Mouse (Mus musculus): ENCODE measurements around the gene Ptprm. TPM values are rescaled to one million over a fixed set of nuclear protein-coding genes. Genes with fewer than 3 reads are reported as not detected.
"Not testable (repeated sequence)": the region's sequence is repeated elsewhere in the genome, so short reads cannot be mapped to it uniquely, and the experiment has no call there.

Gene Ptprm
- polyA plus RNA-seq, 1 experiment from 2014 or later, result 45.7 TPM

GRCm38 (mm10) chr17:66861557-66861956 lies 492.7 kb downstream of the Ptprm start:
- H3K27me3 ChIP-seq (ENCODE audit: control insufficient read depth, insufficient read depth, low read depth, low read length), result no peaks in the 10 kb centered on the region
- no peak overlapping the region for H3K4me3 ChIP-seq (ENCODE audit: low read length)
- no peaks in the 10 kb centered on the region for H3K9me3 ChIP-seq (ENCODE audit: control insufficient read depth, low read length)
- no peak overlapping the region for H3K9ac ChIP-seq (ENCODE audit: low read length)
- H3K4me2 ChIP-seq (ENCODE audit: low read depth, low read length), result no peak overlapping the region
- 44% methylated on average over 2 of the region's 2 CpGs for WGBS
- no peak for ATAC-seq (ENCODE audit: low read depth)
- no peak overlapping the region for H3K27ac ChIP-seq (ENCODE audit: low read length)
- no peaks in the 10 kb centered on the region for H3K36me3 ChIP-seq (ENCODE audit: control insufficient read depth, insufficient read depth, low read length)
- H3K4me1 ChIP-seq (replicated peaks; ENCODE audit: control insufficient read depth, insufficient read depth, low read length), result no peaks in the 10 kb centered on the region

- Histone ChIP-seq H3K9me3 (ENCODE audit: control insufficient read depth, low read length) (no peaks in the 10 kb centered on the region), H3K27ac (ENCODE audit: low read length) (no peak overlapping the region), H3K27me3 (ENCODE audit: control insufficient read depth, insufficient read depth, low read depth, low read length) (no peaks in the 10 kb centered on the region), H3K4me1 (replicated peaks; ENCODE audit: control insufficient read depth, insufficient read depth, low read length) (no peaks in the 10 kb centered on the region), H3K9ac (ENCODE audit: low read length) (no peak overlapping the region), H3K4me2 (ENCODE audit: low read depth, low read length) (no peak overlapping the region), H3K36me3 (ENCODE audit: control insufficient read depth, insufficient read depth, low read length) (no peaks in the 10 kb centered on the region), H3K4me3 (ENCODE audit: low read length) (no peak overlapping the region)
- no peak for ATAC-seq (ENCODE audit: low read depth)
These were observed 495.5 kb downstream of the Ptprm start for GRCm38 (mm10) chr17:66858757-66859156.

- Histone ChIP-seq H3K27me3 (ENCODE audit: control insufficient read depth, insufficient read depth, low read depth, low read length) (no peaks in the 10 kb centered on the region), H3K9me3 (ENCODE audit: control insufficient read depth, low read length) (no peaks in the 10 kb centered on the region)
These were observed 501.8 kb downstream of the Ptprm start for GRCm38 (mm10) chr17:66852496-66852895.

GRCm38 (mm10) chr17:66847011-66847410 lies 507.2 kb downstream of the Ptprm start:
- H3K4me1 ChIP-seq (replicated peaks; ENCODE audit: control insufficient read depth, insufficient read depth, low read length); H3K9me3 ChIP-seq (ENCODE audit: control insufficient read depth, low read length); H3K4me2 ChIP-seq (ENCODE audit: low read depth, low read length); H3K27me3 ChIP-seq (ENCODE audit: control insufficient read depth, insufficient read depth, low read depth, low read length); H3K9ac ChIP-seq (ENCODE audit: low read length); ATAC-seq (ENCODE audit: low read depth); H3K27ac ChIP-seq (ENCODE audit: low read length); H3K4me3 ChIP-seq (ENCODE audit: low read length); H3K36me3 ChIP-seq (ENCODE audit: control insufficient read depth, insufficient read depth, low read length): not testable (repeated sequence)
- WGBS, result 85% methylated on average over 4 of the region's 4 CpGs

More at GRCm38 (mm10) chr17:66852496-66852895, 501.8 kb downstream of the Ptprm start:
- H3K4me1 ChIP-seq (replicated peaks; ENCODE audit: control insufficient read depth, insufficient read depth, low read length), result no peaks in the 10 kb centered on the region
- no peak overlapping the region for H3K4me2 ChIP-seq (ENCODE audit: low read depth, low read length)
- ATAC-seq (ENCODE audit: low read depth), result no peak
- WGBS, result 90% methylated on average over 6 of the region's 6 CpGs
- H3K4me3 ChIP-seq (ENCODE audit: low read length), result no peak overlapping the region
- H3K36me3 ChIP-seq (ENCODE audit: control insufficient read depth, insufficient read depth, low read length), result no peaks in the 10 kb centered on the region
- H3K27ac ChIP-seq (ENCODE audit: low read length), result no peak overlapping the region
- no peak overlapping the region for H3K9ac ChIP-seq (ENCODE audit: low read length)

- Histone ChIP-seq H3K4me3 (ENCODE audit: low read length) (no peak overlapping the region), H3K9ac (ENCODE audit: low read length) (no peak overlapping the region), H3K9me3 (ENCODE audit: control insufficient read depth, low read length) (no peaks in the 10 kb centered on the region), H3K27me3 (ENCODE audit: control insufficient read depth, insufficient read depth, low read depth, low read length) (no peaks in the 10 kb centered on the region), H3K4me1 (replicated peaks; ENCODE audit: control insufficient read depth, insufficient read depth, low read length) (no peaks in the 10 kb centered on the region), H3K36me3 (ENCODE audit: control insufficient read depth, insufficient read depth, low read length) (no peaks in the 10 kb centered on the region), H3K27ac (ENCODE audit: low read length) (no peak overlapping the region), H3K4me2 (ENCODE audit: low read depth, low read length) (no peak overlapping the region)
- no peak for ATAC-seq (ENCODE audit: low read depth)
- 74% methylated on average over 2 of the region's 2 CpGs for WGBS
These were observed 531.9 kb downstream of the Ptprm start for GRCm38 (mm10) chr17:66822347-66822746.

GRCm38 (mm10) chr17:66817380-66817779 lies 536.9 kb downstream of the Ptprm start:
- no peak overlapping the region for H3K4me3 ChIP-seq (ENCODE audit: low read length)
- no peak overlapping the region for H3K9ac ChIP-seq (ENCODE audit: low read length)
- 0 out of 2 replicates have a peak, but pooled peaks cover 2% of the 10 kb centered on the region for H3K36me3 ChIP-seq (ENCODE audit: control insufficient read depth, insufficient read depth, low read length)
- WGBS, result 60% methylated on average over 4 of the region's 4 CpGs
- no peak overlapping the region for H3K4me2 ChIP-seq (ENCODE audit: low read depth, low read length)
- no peaks in the 10 kb centered on the region for H3K4me1 ChIP-seq (replicated peaks; ENCODE audit: control insufficient read depth, insufficient read depth, low read length)
- no peaks in the 10 kb centered on the region for H3K27me3 ChIP-seq (ENCODE audit: control insufficient read depth, insufficient read depth, low read depth, low read length)
- no peak for ATAC-seq (ENCODE audit: low read depth)
- no peaks in the 10 kb centered on the region for H3K9me3 ChIP-seq (ENCODE audit: control insufficient read depth, low read length)
- no peak overlapping the region for H3K27ac ChIP-seq (ENCODE audit: low read length)

GRCm38 (mm10) chr17:66815921-66816320 lies 538.3 kb downstream of the Ptprm start:
- Histone ChIP-seq H3K9me3 (ENCODE audit: control insufficient read depth, low read length) (no peaks in the 10 kb centered on the region), H3K4me2 (ENCODE audit: low read depth, low read length) (no peak overlapping the region), H3K4me3 (ENCODE audit: low read length) (no peak overlapping the region), H3K27ac (ENCODE audit: low read length) (no peak overlapping the region), H3K27me3 (ENCODE audit: control insufficient read depth, insufficient read depth, low read depth, low read length) (no peaks in the 10 kb centered on the region), H3K4me1 (replicated peaks; ENCODE audit: control insufficient read depth, insufficient read depth, low read length) (no peaks in the 10 kb centered on the region), H3K9ac (ENCODE audit: low read length) (no peak overlapping the region), H3K36me3 (ENCODE audit: control insufficient read depth, insufficient read depth, low read length) (0 out of 2 replicates have a peak, but pooled peaks cover 2% of the 10 kb centered on the region)
- 47% methylated on average over 2 of the region's 2 CpGs for WGBS
- ATAC-seq (ENCODE audit: low read depth), result no peak

GRCm38 (mm10) chr17:66813786-66814185 lies 540.5 kb downstream of the Ptprm start:
- H3K4me2 ChIP-seq (ENCODE audit: low read depth, low read length), result no peak overlapping the region
- H3K27ac ChIP-seq (ENCODE audit: low read length), result no peak overlapping the region
- no peak overlapping the region for H3K9ac ChIP-seq (ENCODE audit: low read length)
- H3K9me3 ChIP-seq (ENCODE audit: control insufficient read depth, low read length), result no peaks in the 10 kb centered on the region
- no peaks in the 10 kb centered on the region for H3K27me3 ChIP-seq (ENCODE audit: control insufficient read depth, insufficient read depth, low read depth, low read length)
- H3K36me3 ChIP-seq (ENCODE audit: control insufficient read depth, insufficient read depth, low read length), result 0 out of 2 replicates have a peak, but pooled peaks cover 2% of the 10 kb centered on the region
- no peak overlapping the region for H3K4me3 ChIP-seq (ENCODE audit: low read length)
- H3K4me1 ChIP-seq (replicated peaks; ENCODE audit: control insufficient read depth, insufficient read depth, low read length), result no peaks in the 10 kb centered on the region
- WGBS, result 68% methylated on average over 6 of the region's 6 CpGs
- ATAC-seq (ENCODE audit: low read depth), result no peak

- H3K9ac ChIP-seq (ENCODE audit: low read length), result no peak overlapping the region
- H3K4me3 ChIP-seq (ENCODE audit: low read length), result no peak overlapping the region
- H3K4me2 ChIP-seq (ENCODE audit: low read depth, low read length), result no peak overlapping the region
- ATAC-seq (ENCODE audit: low read depth), result no peak
- H3K9me3 ChIP-seq (ENCODE audit: control insufficient read depth, low read length), result no peaks in the 10 kb centered on the region
- no peak overlapping the region for H3K27ac ChIP-seq (ENCODE audit: low read length)
- H3K27me3 ChIP-seq (ENCODE audit: control insufficient read depth, insufficient read depth, low read depth, low read length), result no peaks in the 10 kb centered on the region
- no peaks in the 10 kb centered on the region for H3K4me1 ChIP-seq (replicated peaks; ENCODE audit: control insufficient read depth, insufficient read depth, low read length)
- H3K36me3 ChIP-seq (ENCODE audit: control insufficient read depth, insufficient read depth, low read length), result 0 out of 2 replicates have a peak, but pooled peaks cover 2% of the 10 kb centered on the region
- WGBS, result 85% methylated on average over 10 of the region's 10 CpGs
These were observed 540.9 kb downstream of the Ptprm start for GRCm38 (mm10) chr17:66813346-66813745.

- no peak overlapping the region for H3K9ac ChIP-seq (ENCODE audit: low read length)
- WGBS, result 64% methylated on average over 5 of the region's 5 CpGs
- no peak for ATAC-seq (ENCODE audit: low read depth)
- H3K9me3 ChIP-seq (ENCODE audit: control insufficient read depth, low read length), result no peaks in the 10 kb centered on the region
- no peak overlapping the region for H3K27ac ChIP-seq (ENCODE audit: low read length)
- H3K4me3 ChIP-seq (ENCODE audit: low read length), result no peak overlapping the region
- peaks cover 4% of the 10 kb centered on the region; the same call in 1 of the 2 replicates for H3K36me3 ChIP-seq (ENCODE audit: control insufficient read depth, insufficient read depth, low read length)
- no peaks in the 10 kb centered on the region for H3K4me1 ChIP-seq (replicated peaks; ENCODE audit: control insufficient read depth, insufficient read depth, low read length)
- no peak overlapping the region for H3K4me2 ChIP-seq (ENCODE audit: low read depth, low read length)
- H3K27me3 ChIP-seq (ENCODE audit: control insufficient read depth, insufficient read depth, low read depth, low read length), result no peaks in the 10 kb centered on the region
These were observed 544.5 kb downstream of the Ptprm start for GRCm38 (mm10) chr17:66809786-66810185.
